Mouse (Mus musculus): ENCODE measurements around the gene Slc18a2. TPM values are rescaled to one million over a fixed set of nuclear protein-coding genes. Genes with fewer than 3 reads are reported as not detected.

The Slc18a2 gene
- total RNA-seq, 1 experiment: 0.18 TPM

DNA sequence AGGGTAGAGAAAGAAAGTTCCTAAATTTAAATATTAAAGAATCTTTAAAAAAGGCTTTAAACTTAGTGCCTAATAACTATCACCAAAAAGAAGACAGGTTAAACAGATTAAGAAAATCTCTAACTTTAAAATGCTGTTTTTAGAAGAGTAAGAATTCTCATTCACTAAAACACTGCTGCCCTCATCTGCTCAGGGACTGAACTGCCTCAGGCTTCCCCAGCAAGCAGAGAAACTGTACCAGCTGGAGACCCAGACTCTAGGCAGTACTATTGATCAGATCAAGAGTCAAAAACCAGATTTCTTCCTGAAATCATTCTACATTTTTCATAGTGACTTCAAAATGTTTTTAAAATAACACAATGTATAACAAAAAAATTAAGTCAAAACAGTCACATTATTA, 55.9 kb downstream of the Slc18a2 start:
- in situ Hi-C loops (cut with MboI; ENCODE audit: low sequenced_read_pairs in 2 of 2, unreplicated experiment in 2 of 2): no loop called here
- DNase-seq (ENCODE audit: low read depth, low spot score): no peak
- TF ChIP-seq HCFC1 (IDR thresholded peaks at IDR 0.05; ENCODE audit: borderline replicate concordance, insufficient read depth, low read length): no peak
- no peak for TF ChIP-seq CHD2 (IDR thresholded peaks at IDR 0.05; ENCODE audit: low read depth, low read length)
- TF ChIP-seq MAFK (IDR thresholded peaks at IDR 0.05; ENCODE audit: insufficient read depth, low read depth, low read length): no peak
- TF ChIP-seq ZNF384 (IDR thresholded peaks at IDR 0.05; ENCODE audit: low read depth, low read length): no peak
- TF ChIP-seq ZC3H11A (IDR thresholded peaks at IDR 0.05; ENCODE audit: borderline replicate concordance, low read depth, low read length): no peak

DNA sequence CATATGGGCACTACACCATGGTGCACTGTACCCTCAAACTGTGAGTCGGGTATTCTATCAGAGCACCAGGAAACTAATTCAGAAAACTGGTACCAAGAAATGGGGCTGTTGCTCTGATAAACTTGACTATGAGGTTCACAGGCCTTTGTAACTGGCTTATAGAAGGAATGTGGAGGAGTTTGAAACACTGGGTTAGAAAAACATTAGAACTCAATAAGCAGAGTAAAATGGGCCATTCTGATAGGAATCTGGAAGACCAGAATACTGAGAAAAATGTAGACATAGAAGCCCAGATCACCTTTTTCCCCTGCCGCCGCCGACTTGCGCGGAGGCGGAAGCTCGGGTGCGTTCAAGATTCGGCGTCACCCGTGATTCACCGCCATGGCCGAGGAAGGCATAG, 61.3 kb downstream of the Slc18a2 start, which contains the start of gene Rps12-ps3:
Gene Rps12-ps3 (plus strand): TSS at position 301 of the 400 bp plus-strand sequence.
- Histone ChIP-seq H3K9me3 (ENCODE audit: control insufficient read depth, insufficient read depth, low read depth, low read length) (no peaks in the 10 kb centered on the region), H3K36me3 (ENCODE audit: control insufficient read depth, insufficient read depth, low read length, poor library complexity, severe bottlenecking) (peaks cover 2% of the 10 kb centered on the region; the same call in 1 of the 2 replicates), H3K4me1 (ENCODE audit: control insufficient read depth in 2 of 2, insufficient read depth in 2 of 2, low read length in 2 of 2, poor library complexity in 1 of 2) (no peaks in the 10 kb centered on the region), H3K9ac (ENCODE audit: insufficient read depth, low read depth, low read length, poor library complexity, severe bottlenecking) (no peak within 1 kb of the TSS), H3K27ac (ENCODE audit: insufficient read depth, low read depth, low read length, poor library complexity, severe bottlenecking) (no peak within 1 kb of the TSS), H3K4me3 (ENCODE audit: insufficient read depth in 1 of 2, low read depth in 1 of 2, low read length in 2 of 2, poor library complexity in 1 of 2, severe bottlenecking in 1 of 2) (no peak within 1 kb of the TSS)
- no peak for TF ChIP-seq CHD2 (IDR thresholded peaks at IDR 0.05; ENCODE audit: low read depth, low read length)
- no peak for TF ChIP-seq HCFC1 (IDR thresholded peaks at IDR 0.05; ENCODE audit: borderline replicate concordance, insufficient read depth, low read length)
- TF ChIP-seq ZC3H11A (IDR thresholded peaks at IDR 0.05; ENCODE audit: borderline replicate concordance, low read depth, low read length): no peak
- no peak for TF ChIP-seq ZNF384 (IDR thresholded peaks at IDR 0.05; ENCODE audit: low read depth, low read length)
- no peak for TF ChIP-seq MAFK (IDR thresholded peaks at IDR 0.05; ENCODE audit: insufficient read depth, low read depth, low read length)
- in situ Hi-C loops (cut with MboI; ENCODE audit: low sequenced_read_pairs in 2 of 2, unreplicated experiment in 2 of 2): no loop called here
- DNase-seq (ENCODE audit: low read depth, low spot score): no peak

More for the DNA sequence above, 55.9 kb downstream of the Slc18a2 start:
- H3K9me3 ChIP-seq (ENCODE audit: control insufficient read depth, insufficient read depth, low read depth, low read length): no peaks in the 10 kb centered on the region
- no peak overlapping the region for H3K27ac ChIP-seq (ENCODE audit: insufficient read depth, low read depth, low read length, poor library complexity, severe bottlenecking)
- H3K4me1 ChIP-seq (ENCODE audit: control insufficient read depth in 2 of 2, insufficient read depth in 2 of 2, low read length in 2 of 2, poor library complexity in 1 of 2): no peaks in the 10 kb centered on the region
- no peak overlapping the region for H3K4me3 ChIP-seq (ENCODE audit: insufficient read depth in 1 of 2, low read depth in 1 of 2, low read length in 2 of 2, poor library complexity in 1 of 2, severe bottlenecking in 1 of 2)
- no peak overlapping the region for H3K9ac ChIP-seq (ENCODE audit: insufficient read depth, low read depth, low read length, poor library complexity, severe bottlenecking)
- H3K36me3 ChIP-seq (ENCODE audit: control insufficient read depth, insufficient read depth, low read length, poor library complexity, severe bottlenecking): peaks cover 2% of the 10 kb centered on the region; the same call in 1 of the 2 replicates

DNA sequence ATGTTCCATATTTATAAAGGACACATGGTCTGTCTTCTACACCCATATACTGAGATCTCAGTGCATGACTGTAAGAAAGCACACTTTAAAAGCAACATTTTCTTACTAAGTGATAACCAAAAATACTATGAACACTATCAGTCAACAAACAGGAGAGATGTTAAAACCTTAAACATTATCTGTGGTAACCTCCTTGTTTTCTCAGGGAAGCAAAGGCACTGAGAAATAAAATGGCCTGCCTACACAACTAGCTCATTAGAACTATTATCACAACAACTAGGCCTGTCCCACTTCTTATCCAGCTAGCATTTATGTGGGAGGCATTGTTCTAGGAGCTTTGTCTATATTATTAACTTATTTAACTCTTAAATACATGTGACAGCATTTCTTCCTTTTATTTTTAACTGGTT, 70.1 kb downstream of the Slc18a2 start:
- Histone ChIP-seq H3K27ac (ENCODE audit: insufficient read depth, low read depth, low read length, poor library complexity, severe bottlenecking) (no peak overlapping the region), H3K9me3 (ENCODE audit: control insufficient read depth, insufficient read depth, low read depth, low read length) (no peaks in the 10 kb centered on the region), H3K4me3 (ENCODE audit: insufficient read depth in 1 of 2, low read depth in 1 of 2, low read length in 2 of 2, poor library complexity in 1 of 2, severe bottlenecking in 1 of 2) (no peak overlapping the region), H3K4me1 (ENCODE audit: control insufficient read depth in 2 of 2, insufficient read depth in 2 of 2, low read length in 2 of 2, poor library complexity in 1 of 2) (no peaks in the 10 kb centered on the region), H3K9ac (ENCODE audit: insufficient read depth, low read depth, low read length, poor library complexity, severe bottlenecking) (no peak overlapping the region), H3K36me3 (ENCODE audit: control insufficient read depth, insufficient read depth, low read length, poor library complexity, severe bottlenecking) (peaks cover 3% of the 10 kb centered on the region; the same call in 1 of the 2 replicates)
- TF ChIP-seq CHD2 (IDR thresholded peaks at IDR 0.05; ENCODE audit: low read depth, low read length): no peak
- no peak for TF ChIP-seq MAFK (IDR thresholded peaks at IDR 0.05; ENCODE audit: insufficient read depth, low read depth, low read length)
- TF ChIP-seq ZC3H11A (IDR thresholded peaks at IDR 0.05; ENCODE audit: borderline replicate concordance, low read depth, low read length): no peak
- TF ChIP-seq HCFC1 (IDR thresholded peaks at IDR 0.05; ENCODE audit: borderline replicate concordance, insufficient read depth, low read length): no peak
- TF ChIP-seq ZNF384 (IDR thresholded peaks at IDR 0.05; ENCODE audit: low read depth, low read length): no peak
- in situ Hi-C loops (cut with MboI; ENCODE audit: low sequenced_read_pairs in 2 of 2, unreplicated experiment in 2 of 2): no loop called here
- DNase-seq (ENCODE audit: low read depth, low spot score): no peak

DNA sequence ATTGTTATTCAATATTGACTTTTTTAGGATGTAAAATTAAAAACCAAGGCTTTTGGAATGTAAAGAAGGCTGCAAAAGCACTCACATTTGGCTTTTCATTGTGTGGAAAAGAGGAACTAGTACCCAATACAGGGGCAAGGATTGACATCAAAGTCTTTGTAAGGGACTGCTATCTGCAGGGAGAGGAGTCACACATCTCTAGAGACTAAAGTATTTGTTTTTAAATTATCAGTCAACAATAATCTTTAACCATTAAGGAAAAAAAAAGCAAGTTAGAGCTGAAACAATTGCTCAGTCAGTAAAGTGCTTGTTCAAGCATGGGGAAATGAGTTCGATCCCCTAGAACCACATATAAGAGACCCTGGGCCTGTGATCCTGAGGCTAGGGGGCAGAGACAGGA, 76.0 kb downstream of the Slc18a2 start:
- Histone ChIP-seq H3K27ac (ENCODE audit: insufficient read depth, low read depth, low read length, poor library complexity, severe bottlenecking) (no peak overlapping the region), H3K9me3 (ENCODE audit: control insufficient read depth, insufficient read depth, low read depth, low read length) (no peaks in the 10 kb centered on the region), H3K4me1 (ENCODE audit: control insufficient read depth in 2 of 2, insufficient read depth in 2 of 2, low read length in 2 of 2, poor library complexity in 1 of 2) (no peaks in the 10 kb centered on the region), H3K9ac (ENCODE audit: insufficient read depth, low read depth, low read length, poor library complexity, severe bottlenecking) (no peak overlapping the region), H3K4me3 (ENCODE audit: insufficient read depth in 1 of 2, low read depth in 1 of 2, low read length in 2 of 2, poor library complexity in 1 of 2, severe bottlenecking in 1 of 2) (no peak overlapping the region), H3K36me3 (ENCODE audit: control insufficient read depth, insufficient read depth, low read length, poor library complexity, severe bottlenecking) (no peaks in the 10 kb centered on the region)
- no peak for DNase-seq (ENCODE audit: low read depth, low spot score)
- in situ Hi-C loops (cut with MboI; ENCODE audit: low sequenced_read_pairs in 2 of 2, unreplicated experiment in 2 of 2): no loop called here
- TF ChIP-seq ZNF384 (IDR thresholded peaks at IDR 0.05; ENCODE audit: low read depth, low read length): no peak
- TF ChIP-seq HCFC1 (IDR thresholded peaks at IDR 0.05; ENCODE audit: borderline replicate concordance, insufficient read depth, low read length): no peak
- TF ChIP-seq ZC3H11A (IDR thresholded peaks at IDR 0.05; ENCODE audit: borderline replicate concordance, low read depth, low read length): no peak
- no peak for TF ChIP-seq MAFK (IDR thresholded peaks at IDR 0.05; ENCODE audit: insufficient read depth, low read depth, low read length)
- TF ChIP-seq CHD2 (IDR thresholded peaks at IDR 0.05; ENCODE audit: low read depth, low read length): no peak
